Mouse (Mus musculus) liver, embryonic 15.5 days (tissue): ENCODE measurements around the gene Col25a1. TPM values are rescaled to one million over a fixed set of nuclear protein-coding genes. Genes with fewer than 3 reads are reported as not detected.

Experiments
- ATAC-seq: fragments of 200-750 bp; cut with Nextera tagmentation; 2 replicates; pipeline ENCODE4 v1.8.0; 2017; ENCODE audit warnings: moderate number of reproducible peaks, mild to moderate bottlenecking, moderate library complexity; ENCODE audit not compliant: insufficient read depth
- H3K27ac ChIP-seq: fragments of 300-500 bp; sonication (generic); replicated peaks from 2 replicates; pipeline ENCODE4 v1.5.1; 2015; ENCODE audit warnings: mild to moderate bottlenecking, inconsistent platforms
- H3K27me3 ChIP-seq: fragments of 300-500 bp; sonication (generic); 2 replicates; pipeline ENCODE4 v1.6.1; 2015; ENCODE audit warnings: mild to moderate bottlenecking, inconsistent platforms
- H3K36me3 ChIP-seq: fragments of 300-500 bp; sonication (generic); replicated peaks from 2 replicates; pipeline ENCODE4 v1.6.1; 2015; ENCODE audit warnings: moderate library complexity, mild to moderate bottlenecking, inconsistent platforms
- H3K4me1 ChIP-seq: fragments of 300-500 bp; sonication (generic); replicated peaks from 2 replicates; pipeline ENCODE4 v1.6.1; 2015; ENCODE audit warnings: inconsistent platforms
- H3K4me2 ChIP-seq: fragments of 300-500 bp; sonication (generic); 2 replicates; pipeline ENCODE4 v1.6.1; 2015; ENCODE audit warnings: moderate library complexity, mild to moderate bottlenecking, inconsistent platforms
- H3K4me3 ChIP-seq: fragments of 300-500 bp; sonication (generic); replicated peaks from 2 replicates; pipeline ENCODE4 v1.5.1; 2015; ENCODE audit warnings: mild to moderate bottlenecking, inconsistent platforms
- H3K9ac ChIP-seq: fragments of 300-500 bp; sonication (generic); 2 replicates; pipeline ENCODE4 v1.6.1; 2015; ENCODE audit warnings: moderate library complexity, mild to moderate bottlenecking, inconsistent platforms
- H3K9me3 ChIP-seq: fragments of 300-500 bp; sonication (generic); replicated peaks from 2 replicates; pipeline ENCODE4 v1.6.1; 2016; ENCODE audit warnings: inconsistent platforms
- WGBS: fragments of 180-500 bp; shearing (Covaris S2); methylation state at CpG from one replicate; pipeline ENCODE4 v1.1.7; 2015; ENCODE audit warnings: mixed read lengths; ENCODE audit not compliant: insufficient replicate concordance; 5-methylcytosine and 5-hydroxymethylcytosine counted together
- polyA plus RNA-seq: library from polyadenylated mRNA; unstranded; fragments of >200 nt; fragmentation: Nextera tagmentation; extraction: Ambion mirVana; gene quantifications from 2 replicates; pipeline ENCODE4 v1.2.1, GENCODE M21; 2015

Col25a1 gene
- polyA plus RNA-seq, 1 experiment from 2014 or later: 0.79 TPM

- Histone ChIP-seq H3K4me1 (no peaks in the 10 kb centered on the region), H3K9me3 (no peaks in the 10 kb centered on the region), H3K27ac (no peak overlapping the region), H3K27me3 (no peaks in the 10 kb centered on the region), H3K4me2 (no peak overlapping the region), H3K36me3 (no peaks in the 10 kb centered on the region), H3K4me3 (no peak overlapping the region), H3K9ac (no peak overlapping the region)
- WGBS: 62% methylated on average over 9 of the region's 9 CpGs
- ATAC-seq: no peak
These were observed 287.6 kb downstream of the Col25a1 start for GRCm38 (mm10) chr3:130418951-130419350.

GRCm38 (mm10) chr3:130428796-130429195, 297.5 kb downstream of the Col25a1 start:
- Histone ChIP-seq H3K36me3 (no peaks in the 10 kb centered on the region), H3K4me2 (no peak overlapping the region), H3K4me3 (no peak overlapping the region), H3K27me3 (no peaks in the 10 kb centered on the region), H3K4me1 (no peaks in the 10 kb centered on the region), H3K9me3 (no peaks in the 10 kb centered on the region), H3K9ac (no peak overlapping the region), H3K27ac (no peak overlapping the region)
- ATAC-seq: no peak
- WGBS: 67% methylated on average over 4 of the region's 4 CpGs

GRCm38 (mm10) chr3:130430052-130430451, 298.8 kb downstream of the Col25a1 start:
- Histone ChIP-seq H3K36me3 (no peaks in the 10 kb centered on the region), H3K27ac (no peak overlapping the region), H3K9ac (no peak overlapping the region), H3K9me3 (no peaks in the 10 kb centered on the region), H3K4me2 (no peak overlapping the region), H3K4me3 (no peak overlapping the region), H3K27me3 (no peaks in the 10 kb centered on the region), H3K4me1 (no peaks in the 10 kb centered on the region)
- WGBS: 68% methylated on average over 5 of the region's 5 CpGs
- no peak for ATAC-seq

GRCm38 (mm10) chr3:130432818-130433217, 301.5 kb downstream of the Col25a1 start:
- no peak overlapping the region for H3K4me3 ChIP-seq
- no peak overlapping the region for H3K4me2 ChIP-seq
- H3K27ac ChIP-seq: no peak overlapping the region
- no peak overlapping the region for H3K9ac ChIP-seq
- H3K36me3 ChIP-seq: no peaks in the 10 kb centered on the region
- WGBS: 44% methylated on average over 5 of the region's 5 CpGs
- H3K4me1 ChIP-seq: no peaks in the 10 kb centered on the region
- H3K27me3 ChIP-seq: no peaks in the 10 kb centered on the region
- ATAC-seq: no peak
- H3K9me3 ChIP-seq: no peaks in the 10 kb centered on the region

GRCm38 (mm10) chr3:130436956-130437355, 305.7 kb downstream of the Col25a1 start:
- Histone ChIP-seq H3K9ac (no peak overlapping the region), H3K9me3 (no peaks in the 10 kb centered on the region), H3K4me3 (no peak overlapping the region), H3K4me2 (no peak overlapping the region), H3K36me3 (no peaks in the 10 kb centered on the region), H3K4me1 (no peaks in the 10 kb centered on the region), H3K27me3 (no peaks in the 10 kb centered on the region), H3K27ac (no peak overlapping the region)
- no peak for ATAC-seq

GRCm38 (mm10) chr3:130439767-130440166, 308.5 kb downstream of the Col25a1 start:
- Histone ChIP-seq H3K9me3 (no peaks in the 10 kb centered on the region), H3K27ac (no peak overlapping the region), H3K27me3 (no peaks in the 10 kb centered on the region), H3K36me3 (no peaks in the 10 kb centered on the region), H3K9ac (no peak overlapping the region), H3K4me1 (no peaks in the 10 kb centered on the region), H3K4me2 (no peak overlapping the region), H3K4me3 (no peak overlapping the region)
- ATAC-seq: no peak
- 69% methylated on average over 6 of the region's 6 CpGs for WGBS

GRCm38 (mm10) chr3:130440689-130441088, 309.4 kb downstream of the Col25a1 start:
- H3K4me3 ChIP-seq: no peak overlapping the region
- H3K4me2 ChIP-seq: no peak overlapping the region
- ATAC-seq: no peak
- no peak overlapping the region for H3K27ac ChIP-seq
- 57% methylated on average over 12 of the region's 12 CpGs for WGBS
- no peak overlapping the region for H3K9ac ChIP-seq
- no peaks in the 10 kb centered on the region for H3K27me3 ChIP-seq
- no peaks in the 10 kb centered on the region for H3K4me1 ChIP-seq
- no peaks in the 10 kb centered on the region for H3K9me3 ChIP-seq
- H3K36me3 ChIP-seq: no peaks in the 10 kb centered on the region

- H3K9ac ChIP-seq: no peak overlapping the region
- ATAC-seq: no peak
These were observed 312.7 kb downstream of the Col25a1 start for GRCm38 (mm10) chr3:130443842-130444627.

GRCm38 (mm10) chr3:130449864-130450263, 318.6 kb downstream of the Col25a1 start:
- H3K4me1 ChIP-seq: no peaks in the 10 kb centered on the region
- no peak overlapping the region for H3K4me3 ChIP-seq
- WGBS: 65% methylated on average over 7 of the region's 7 CpGs
- ATAC-seq: no peak
- H3K36me3 ChIP-seq: no peaks in the 10 kb centered on the region
- H3K27me3 ChIP-seq: no peaks in the 10 kb centered on the region
- no peak overlapping the region for H3K27ac ChIP-seq
- H3K9me3 ChIP-seq: no peaks in the 10 kb centered on the region
- H3K9ac ChIP-seq: no peak overlapping the region
- no peak overlapping the region for H3K4me2 ChIP-seq

More at GRCm38 (mm10) chr3:130443842-130444627, 312.7 kb downstream of the Col25a1 start:
- no peaks in the 10 kb centered on the region for H3K4me1 ChIP-seq
- H3K4me2 ChIP-seq: no peak overlapping the region
- 50% methylated on average over 13 of the region's 13 CpGs for WGBS
- no peaks in the 10 kb centered on the region for H3K36me3 ChIP-seq
- no peaks in the 10 kb centered on the region for H3K27me3 ChIP-seq
- no peaks in the 10 kb centered on the region for H3K9me3 ChIP-seq
- H3K27ac ChIP-seq: no peak overlapping the region
- H3K4me3 ChIP-seq: no peak overlapping the region

GRCm38 (mm10) chr3:130465371-130465770, 334.1 kb downstream of the Col25a1 start:
- H3K36me3 ChIP-seq: no peaks in the 10 kb centered on the region
- no peak overlapping the region for H3K4me2 ChIP-seq
- no peaks in the 10 kb centered on the region for H3K9me3 ChIP-seq
- H3K9ac ChIP-seq: no peak overlapping the region
- no peak overlapping the region for H3K27ac ChIP-seq
- no peaks in the 10 kb centered on the region for H3K4me1 ChIP-seq
- no peak overlapping the region for H3K4me3 ChIP-seq
- ATAC-seq: no peak
- 59% methylated on average over 5 of the region's 5 CpGs for WGBS
- H3K27me3 ChIP-seq: no peaks in the 10 kb centered on the region

GRCm38 (mm10) chr3:130473211-130473768, 342.0 kb downstream of the Col25a1 start:
- no peak overlapping the region for H3K9ac ChIP-seq
- no peak overlapping the region for H3K4me2 ChIP-seq
- ATAC-seq: no peak
- H3K27me3 ChIP-seq: no peaks in the 10 kb centered on the region
- no peak overlapping the region for H3K4me3 ChIP-seq
- WGBS: 40% methylated on average over 4 of the region's 4 CpGs
- H3K36me3 ChIP-seq: no peaks in the 10 kb centered on the region
- H3K4me1 ChIP-seq: no peaks in the 10 kb centered on the region
- H3K27ac ChIP-seq: no peak overlapping the region
- H3K9me3 ChIP-seq: no peaks in the 10 kb centered on the region

GRCm38 (mm10) chr3:130473970-130474369, 342.7 kb downstream of the Col25a1 start:
- no peak for ATAC-seq

More at GRCm38 (mm10) chr3:130473970-130474369, 342.7 kb downstream of the Col25a1 start:
- no peaks in the 10 kb centered on the region for H3K27me3 ChIP-seq
- no peaks in the 10 kb centered on the region for H3K9me3 ChIP-seq
- H3K4me3 ChIP-seq: no peak overlapping the region
- H3K27ac ChIP-seq: no peak overlapping the region
- no peak overlapping the region for H3K4me2 ChIP-seq
- 53% methylated on average over 7 of the region's 7 CpGs for WGBS
- H3K36me3 ChIP-seq: no peaks in the 10 kb centered on the region
- no peak overlapping the region for H3K9ac ChIP-seq
- H3K4me1 ChIP-seq: no peaks in the 10 kb centered on the region
